Mouse (Mus musculus) stomach, embryonic 15.5 days (tissue): ENCODE measurements around the gene Tpm4. TPM values are rescaled to one million over a fixed set of nuclear protein-coding genes. Genes with fewer than 3 reads are reported as not detected.

Experiments
- ATAC-seq: fragments of 200-750 bp; cut with Nextera tagmentation; 2 replicates; pipeline ENCODE4 v1.8.0; 2017; ENCODE audit warnings: low read depth, moderate number of reproducible peaks, moderate TSS enrichment; ENCODE audit not compliant: insufficient read depth, low FRiP score
- H3K27ac ChIP-seq: fragments of 300-500 bp; sonication (generic); 2 replicates; pipeline ENCODE4 v1.5.1; 2015; ENCODE audit warnings: mild to moderate bottlenecking, inconsistent platforms
- H3K27me3 ChIP-seq: fragments of 300-500 bp; sonication (generic); replicated peaks from 2 replicates; pipeline ENCODE4 v1.6.1; 2015; ENCODE audit warnings: inconsistent platforms
- H3K36me3 ChIP-seq: fragments of 300-500 bp; sonication (generic); 2 replicates; pipeline ENCODE4 v1.6.1; 2015; ENCODE audit warnings: inconsistent platforms
- H3K4me1 ChIP-seq: fragments of 300-500 bp; sonication (generic); 2 replicates; pipeline ENCODE4 v1.6.1; 2015; ENCODE audit warnings: inconsistent platforms
- H3K4me2 ChIP-seq: fragments of 300-500 bp; sonication (generic); 2 replicates; pipeline ENCODE4 v1.6.1; 2015; ENCODE audit warnings: mild to moderate bottlenecking, inconsistent platforms
- H3K4me3 ChIP-seq: fragments of 300-500 bp; sonication (generic); replicated peaks from 2 replicates; pipeline ENCODE4 v1.5.1; 2015; ENCODE audit warnings: inconsistent platforms
- H3K9ac ChIP-seq: fragments of 300-500 bp; sonication (generic); 2 replicates; pipeline ENCODE4 v1.6.1; 2015; ENCODE audit warnings: inconsistent platforms
- H3K9me3 ChIP-seq: fragments of 300-500 bp; sonication (generic); 2 replicates; pipeline ENCODE4 v1.6.1; 2016; ENCODE audit warnings: inconsistent platforms
- WGBS: fragments of 180-500 bp; shearing (Covaris S2); methylation state at CpG from one replicate; pipeline ENCODE4 v1.1.7; 2015; 5-methylcytosine and 5-hydroxymethylcytosine counted together
- polyA plus RNA-seq: library from polyadenylated mRNA; unstranded; fragments of >200 nt; fragmentation: Nextera tagmentation; extraction: Ambion mirVana; gene quantifications from 2 replicates; pipeline ENCODE4 v1.2.1, GENCODE M21; 2015

The Tpm4 gene
- polyA plus RNA-seq, 1 experiment from 2014 or later, result 591 TPM

- Histone ChIP-seq H3K4me1 (no peaks in the 10 kb centered on the region), H3K4me2 (no peak overlapping the region), H3K27me3 (no peaks in the 10 kb centered on the region), H3K9me3 (0 out of 2 replicates have a peak, but pooled peaks cover 4% of the 10 kb centered on the region), H3K27ac (no peak overlapping the region), H3K36me3 (no peaks in the 10 kb centered on the region), H3K9ac (no peak overlapping the region), H3K4me3 (no peak overlapping the region)
- 64% methylated on average over 8 of the region's 8 CpGs for WGBS
- ATAC-seq, result no peak
These were observed 63.2 kb downstream of the Tpm4 start for GRCm38 (mm10) chr8:72197997-72198396.

Other genes with a start within 250 kb of the Tpm4 start
- 5.1 and 5.3 TPM in 2 replicates for gene Zfp882, start 226.4 kb upstream of the Tpm4 start, polyA plus RNA-seq
- 21.9 and 22.1 TPM in 2 replicates for gene Zfp617, start 226.3 kb upstream of the Tpm4 start, polyA plus RNA-seq
- gene Zfp961, start 183.9 kb upstream of the Tpm4 start, polyA plus RNA-seq, result 20.6 and 24.7 TPM in 2 replicates
- gene Cyp4f18, start 125.3 kb upstream of the Tpm4 start, polyA plus RNA-seq, result 3.7 and 4.0 TPM in 2 replicates
- not detected in 2 replicates for gene Olfr372, start 93.8 kb upstream of the Tpm4 start, polyA plus RNA-seq
- gene Olfr373, start 51.8 kb upstream of the Tpm4 start, polyA plus RNA-seq, result 0.06 TPM in 1 of 2 replicates, not detected in the other
- 0.01 TPM in 1 of 2 replicates, not detected in the other for gene Olfr374, start 27.9 kb upstream of the Tpm4 start, polyA plus RNA-seq
- gene Rab8a, start 26.2 kb downstream of the Tpm4 start, polyA plus RNA-seq, result 131 and 141 TPM in 2 replicates
- gene Hsh2d, start 54.7 kb downstream of the Tpm4 start, polyA plus RNA-seq, result 1.2 and 1.3 TPM in 2 replicates
- gene Cib3, start 77.9 kb downstream of the Tpm4 start, polyA plus RNA-seq, result 0.19 TPM in 1 of 2 replicates, not detected in the other
- gene Gm11034, start 78.7 kb downstream of the Tpm4 start, polyA plus RNA-seq, result not detected in 2 replicates
- gene Fam32a, start 84.8 kb downstream of the Tpm4 start, polyA plus RNA-seq, result 69.2 and 75.8 TPM in 2 replicates
- gene Ap1m1, start 105.0 kb downstream of the Tpm4 start, polyA plus RNA-seq, result 96.3 and 96.9 TPM in 2 replicates
- gene Gm10282, start 170.3 kb downstream of the Tpm4 start, polyA plus RNA-seq, result 22.1 and 43.6 TPM in 2 replicates
- gene Klf2, start 184.1 kb downstream of the Tpm4 start, polyA plus RNA-seq, result 7.6 and 8.4 TPM in 2 replicates